Mouse (Mus musculus): ENCODE results near the gene Cox15.
A peak's percentile ranks its signal among the peaks of the same experiment; 100 is the strongest.

Gene Cox15

DNA sequence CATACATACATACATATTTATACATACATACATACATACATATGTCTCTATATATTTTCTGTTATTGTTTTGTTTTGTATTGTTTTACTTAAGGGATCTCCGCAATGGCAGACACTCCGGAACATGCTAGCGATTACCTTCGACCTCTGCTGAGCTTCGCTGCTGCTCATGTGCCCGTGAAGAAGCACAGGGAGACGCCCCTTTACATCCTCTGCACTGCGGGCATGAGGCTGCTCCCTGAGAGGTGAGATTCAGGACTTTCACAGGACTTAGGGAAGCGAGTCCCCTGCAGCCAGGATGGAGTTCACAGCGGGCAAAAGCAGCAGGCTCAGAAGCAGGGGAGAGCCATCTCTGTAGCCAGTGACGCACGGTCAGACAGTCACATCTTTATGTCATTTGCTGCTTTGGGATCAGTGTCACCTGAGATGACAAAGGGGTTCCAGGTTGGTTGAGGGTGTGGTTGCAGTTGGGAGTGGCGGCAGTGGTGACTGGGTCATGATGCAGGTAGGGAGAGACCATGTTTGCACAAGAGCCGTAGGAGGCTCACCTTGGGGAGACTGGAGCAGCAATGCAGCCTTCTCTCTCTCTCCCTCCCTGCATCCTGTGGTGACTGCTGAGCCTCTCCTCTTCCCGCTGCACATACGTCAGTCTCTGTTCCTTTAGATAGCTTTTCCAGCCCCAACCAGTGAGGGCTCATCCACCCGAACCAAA, 47.9 kb downstream of the Cox15 start:
- DNase-seq, result no peak

DNA sequence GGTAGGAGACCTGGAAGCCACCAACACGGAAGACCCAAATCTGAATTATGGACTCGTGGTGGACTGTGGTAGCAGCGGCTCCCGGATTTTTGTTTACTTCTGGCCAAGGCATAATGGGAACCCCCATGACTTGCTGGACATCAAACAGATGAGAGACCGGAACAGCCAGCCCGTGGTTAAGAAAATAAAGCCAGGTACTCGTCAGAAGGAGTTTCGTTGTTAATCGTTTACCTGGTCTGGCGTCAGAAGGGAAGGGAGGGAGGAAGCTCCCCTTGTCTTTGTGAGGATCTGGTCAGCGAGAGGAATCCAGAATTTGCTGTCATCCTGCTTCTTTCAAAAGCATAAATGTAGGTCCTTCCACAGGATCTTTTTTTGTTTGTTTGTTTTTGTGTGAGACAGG, 48.6 kb downstream of the Cox15 start:
- peak; percentile 16 to 38 for DNase-seq

DNA sequence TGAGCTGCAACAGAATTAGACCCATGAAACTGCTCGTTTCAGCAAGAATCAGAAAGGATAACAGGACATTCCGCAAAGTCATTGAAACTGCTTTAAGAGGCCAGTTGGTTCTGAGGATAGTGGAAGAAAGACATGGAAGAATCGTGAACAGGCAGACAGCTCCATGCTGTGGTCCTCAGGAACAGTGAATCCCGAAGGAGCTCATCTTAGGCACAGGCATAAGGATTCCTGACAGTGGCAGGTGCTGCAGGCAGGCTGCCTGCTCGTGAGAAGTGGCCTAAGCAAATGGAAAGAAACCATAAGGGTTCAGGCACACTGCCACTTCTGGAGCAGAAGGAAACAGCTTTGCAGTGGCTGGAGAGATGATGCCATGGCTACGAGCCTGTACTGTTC, 53.0 kb downstream of the Cox15 start:
- no peak for DNase-seq

DNA sequence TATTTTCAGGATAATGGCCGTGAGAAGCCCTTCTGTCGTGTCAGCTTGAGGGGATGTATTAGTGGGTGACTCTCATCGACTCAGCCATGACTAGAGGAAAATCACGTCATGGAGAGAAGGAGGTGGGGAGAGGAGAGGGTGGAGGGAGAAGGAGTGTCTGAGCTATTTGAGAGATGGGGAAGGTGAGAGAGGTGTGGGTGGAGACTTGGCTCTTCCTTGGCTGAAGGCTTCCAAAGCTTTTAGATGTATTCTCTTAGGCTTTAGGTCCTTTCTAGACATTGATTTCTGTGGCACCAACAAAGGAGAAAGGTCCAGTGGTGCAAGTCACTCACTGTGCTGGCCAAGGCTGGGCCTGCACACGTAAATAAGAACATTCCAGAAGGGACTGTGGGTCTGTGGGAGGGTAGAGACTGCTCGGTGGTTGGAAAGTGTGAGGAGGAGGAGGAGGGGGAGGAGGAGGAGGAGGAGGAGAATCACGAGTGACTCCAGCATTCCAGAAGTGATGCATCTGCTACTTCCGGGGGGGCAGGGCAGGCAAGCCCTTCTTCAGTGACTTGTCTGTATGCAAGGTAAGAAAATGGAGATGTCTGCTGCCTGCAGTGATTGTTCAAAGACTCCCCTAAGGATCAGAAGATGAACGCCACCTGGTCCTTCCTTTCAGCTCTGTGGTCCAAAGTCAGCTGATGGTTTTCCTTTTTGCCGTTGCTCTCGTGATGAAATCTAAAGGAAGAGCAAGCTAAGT, 53.6 kb downstream of the Cox15 start:
- peak; percentile 39 to 54 for DNase-seq

DNA sequence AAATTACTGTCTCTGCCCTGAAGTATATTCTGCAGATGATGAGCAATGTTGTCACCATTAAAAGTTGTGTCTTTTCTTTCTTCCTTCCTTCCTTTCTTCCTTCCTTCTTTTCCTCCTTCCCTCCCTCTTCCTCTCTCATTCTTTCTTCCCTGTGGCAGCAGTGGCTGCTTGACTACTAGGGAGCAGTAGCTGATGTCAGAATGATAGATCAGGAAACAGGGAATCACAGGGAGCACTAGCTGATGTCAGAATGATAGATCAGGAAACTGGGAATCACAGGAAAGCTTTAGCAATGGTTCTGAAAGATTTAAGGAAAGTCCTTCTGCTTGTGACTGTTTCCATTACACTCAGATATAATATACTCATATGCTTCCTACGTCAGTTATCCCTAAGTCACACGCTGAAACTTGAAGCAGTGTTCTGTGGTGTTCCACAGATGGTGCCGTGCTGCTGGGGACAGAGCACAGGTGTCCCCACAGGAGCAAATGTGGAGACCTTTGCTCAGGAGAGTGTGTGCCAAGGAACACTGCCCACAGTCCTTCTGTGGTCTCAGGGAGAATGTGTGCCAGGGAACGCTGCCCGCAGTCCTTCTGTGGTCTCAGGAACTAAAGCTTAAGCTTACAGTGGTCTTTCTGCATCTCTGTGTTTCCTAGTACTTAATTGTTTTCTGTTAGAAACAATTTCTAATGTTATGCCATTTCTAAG, 55.0 kb downstream of the Cox15 start:
- no peak for DNase-seq

DNA sequence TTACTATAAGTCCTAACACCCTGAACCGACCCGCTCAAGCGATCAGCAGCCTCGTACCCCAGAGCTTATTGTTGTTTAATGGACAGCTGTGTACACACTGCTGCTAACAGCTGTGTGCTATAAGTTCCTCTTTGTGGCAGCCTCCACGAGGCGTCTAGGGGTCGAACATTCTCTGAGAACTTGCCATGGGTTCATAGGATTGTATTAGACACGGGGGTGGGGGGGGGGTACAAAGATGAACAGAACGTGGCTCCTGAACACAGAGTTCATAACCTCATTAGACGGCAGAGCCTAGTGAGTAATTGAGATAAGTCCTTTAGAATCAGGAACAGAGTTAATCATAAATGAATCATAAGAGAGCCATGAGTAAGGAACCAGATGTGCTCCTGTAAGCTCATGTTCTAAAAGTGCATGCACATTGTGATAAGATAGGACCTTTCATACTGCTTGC, 57.3 kb downstream of the Cox15 start:
- DNase-seq, result peak; percentile 16 to 36

DNA sequence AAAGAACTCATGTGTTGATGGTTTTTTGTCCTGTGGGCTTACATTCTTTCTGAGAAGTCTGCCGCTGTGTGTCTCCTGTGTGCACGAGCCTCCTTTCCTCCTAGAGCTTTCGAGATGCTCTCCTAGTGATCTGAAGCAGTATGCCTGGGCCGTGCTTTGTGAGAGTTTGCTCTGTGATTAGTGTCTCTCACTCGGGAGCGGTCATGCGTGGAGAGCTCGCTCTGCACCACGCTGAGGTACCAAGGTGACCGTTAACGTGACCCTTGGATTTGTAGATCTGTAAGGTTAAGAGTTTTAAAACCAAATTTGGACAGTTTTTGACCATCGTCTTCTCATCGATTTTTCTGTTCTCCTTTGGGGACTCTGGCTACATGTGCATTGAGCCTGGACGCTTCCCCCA, 60.0 kb downstream of the Cox15 start:
- peak; percentile 26 to 43 for DNase-seq

DNA sequence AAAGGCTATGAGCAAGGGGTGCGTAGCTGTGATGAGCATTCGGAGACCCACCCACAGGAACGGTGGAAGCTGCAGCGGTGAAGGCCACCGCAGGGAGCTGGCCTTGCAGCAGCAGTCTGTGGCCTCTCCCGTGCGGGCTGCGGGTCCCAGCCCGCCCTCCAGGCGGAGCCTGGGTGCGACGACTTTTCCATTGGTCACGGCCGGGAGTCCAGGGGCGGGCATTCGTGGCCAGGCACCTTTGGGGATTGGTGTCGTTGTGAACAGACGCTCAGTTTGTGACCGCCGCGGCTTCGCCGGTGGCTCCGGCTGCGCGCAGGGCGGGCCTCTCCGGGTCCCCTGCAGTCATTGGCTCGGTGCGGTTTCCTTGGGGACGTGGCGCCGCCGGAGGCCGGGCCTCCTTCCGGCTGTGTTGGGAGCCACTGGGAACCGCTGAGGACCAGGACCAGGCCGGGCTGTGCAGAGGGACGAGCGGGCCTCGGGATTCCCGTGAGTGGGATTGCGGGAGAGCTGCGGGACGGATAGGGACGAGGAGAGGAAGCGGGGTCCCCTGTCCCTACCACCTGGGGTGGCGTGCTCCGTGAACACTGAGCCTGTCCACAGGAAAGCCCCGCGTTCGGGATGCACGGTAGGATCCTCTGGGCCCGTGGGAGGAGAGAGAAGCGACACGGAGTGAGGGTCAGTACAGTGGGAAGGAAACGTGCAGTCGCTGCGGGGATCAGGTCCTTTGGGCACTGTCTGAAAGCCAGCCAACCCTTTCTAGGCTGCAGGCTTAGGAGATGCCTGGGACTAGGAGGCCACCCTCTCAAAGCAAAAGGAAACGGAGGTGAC, 63.2 kb downstream of the Cox15 start, which contains the start of gene Entpd7:
Gene Entpd7, plus strand, starts transcription at position 254 of the 828 bp plus-strand sequence.
- peak; percentile 95 to 98 for DNase-seq
